Mouse (Mus musculus) cerebellum, adult 9-11 months (tissue): ENCODE results near the gene Olfr1322.

Experiments
- DNase-seq: peaks from one replicate; pipeline ENCODE4 v3.0.0; 2022

The Olfr1322 gene

DNA sequence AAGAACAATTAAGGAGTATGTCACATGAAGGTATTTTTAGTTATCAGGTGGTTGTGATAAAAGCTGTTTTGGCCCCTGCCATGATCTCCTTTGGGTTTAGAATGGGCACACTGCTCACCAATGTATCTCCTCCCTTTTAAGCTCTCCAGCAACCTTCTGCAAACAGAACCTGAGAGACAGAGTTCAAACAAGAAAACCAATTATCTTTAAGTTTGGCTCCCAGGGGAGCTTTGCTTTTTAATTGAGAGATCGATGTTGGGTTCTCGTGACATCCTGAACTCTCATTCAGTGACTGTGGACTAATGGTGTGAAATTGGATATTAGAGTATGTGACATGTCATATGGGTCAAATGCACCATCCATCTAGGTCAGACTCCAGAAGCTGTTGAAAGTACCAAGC is at the start of gene Olfr1322:
TSS of gene Olfr1322 (minus strand) at position 101 of the 400 bp plus-strand sequence.
- DNase-seq, result no peak

DNA sequence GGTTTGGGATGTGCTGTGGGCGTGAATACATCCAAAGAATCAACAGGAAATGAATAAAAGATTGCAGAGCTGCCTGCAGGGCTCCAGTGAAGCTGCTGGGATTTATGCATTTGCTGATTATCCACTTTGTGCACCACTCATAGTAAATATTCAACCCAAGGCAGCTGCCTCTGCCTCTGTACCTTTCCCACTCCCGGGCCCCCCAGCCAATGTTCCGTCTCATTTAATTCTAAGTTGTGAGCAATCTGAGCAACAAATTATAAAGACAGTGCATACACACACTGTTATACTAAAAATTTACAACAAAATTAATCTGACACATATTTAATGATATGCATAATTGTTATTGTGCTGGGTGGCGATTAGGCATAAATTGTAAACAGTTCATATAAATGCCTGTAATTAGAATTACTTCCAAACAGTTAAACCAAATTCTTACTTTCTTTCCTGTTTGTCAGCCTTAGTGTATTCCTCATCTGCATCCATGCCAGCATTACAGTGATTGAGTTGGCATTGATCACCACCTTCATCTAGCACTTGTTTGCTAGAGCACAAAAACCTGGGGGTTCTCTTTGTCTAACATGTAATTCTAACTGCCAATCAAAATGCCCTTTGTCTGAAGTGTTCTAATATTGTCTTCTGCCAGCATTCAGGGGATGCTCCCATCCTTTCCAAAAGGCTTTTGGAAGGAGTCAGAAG is 13.5 kb downstream of the Olfr1322 start:
- DNase-seq, result no peak
